Mouse (Mus musculus): Measurements from ENCODE around the gene Isg20l2.

DNA sequence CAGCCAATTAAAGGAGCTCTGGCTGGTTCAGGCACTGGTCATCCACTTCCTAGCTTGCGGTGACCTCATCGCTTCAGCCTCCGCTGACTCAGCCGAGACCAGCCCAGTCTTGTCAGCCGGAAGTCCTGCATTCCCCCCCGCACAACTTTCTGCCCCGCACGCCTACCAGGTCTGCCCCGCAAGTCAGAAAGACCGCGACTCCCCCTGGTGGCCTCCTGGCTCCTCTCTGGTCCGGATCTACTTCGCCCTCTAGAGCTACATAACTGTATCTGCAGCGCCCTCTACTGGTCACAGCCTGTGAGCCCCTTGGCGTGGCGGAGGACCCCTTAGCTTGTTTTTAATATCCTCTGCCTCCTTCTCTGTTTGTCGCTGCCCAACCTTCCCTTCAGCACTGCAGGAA lies 56.8 kb downstream of the Isg20l2 start:
- no peak for TF ChIP-seq POLR2A (IDR thresholded peaks at IDR 0.05; ENCODE audit: low read depth, low read length)
- TF ChIP-seq CTCF (conservative IDR thresholded peaks at IDR 0.05; ENCODE audit: insufficient read depth, insufficient read length, low read depth, low read length): peak; percentile 96
